Mouse (Mus musculus) forebrain, embryonic 16.5 days (tissue): ENCODE data around the gene Mrps18a. TPM values are rescaled to one million over a fixed set of nuclear protein-coding genes. Genes with fewer than 3 reads are reported as not detected.

Experiments
- ATAC-seq: fragments of 200-750 bp; cut with Nextera tagmentation; 2 replicates; pipeline ENCODE4 v1.8.0; 2017; ENCODE audit warnings: mild to moderate bottlenecking, moderate library complexity
- H3K27ac ChIP-seq: fragments of 300-500 bp; sonication (generic); 2 replicates; pipeline ENCODE4 v1.5.1; 2014; ENCODE audit warnings: low read length, control low read depth
- H3K27me3 ChIP-seq: fragments of 300-500 bp; sonication (generic); replicated peaks from 2 replicates; pipeline ENCODE4 v1.6.1; 2014; ENCODE audit warnings: low read length; ENCODE audit not compliant: control insufficient read depth, insufficient read depth
- H3K36me3 ChIP-seq: fragments of 300-500 bp; sonication (generic); 2 replicates; pipeline ENCODE4 v1.6.1; 2014; ENCODE audit not compliant: control insufficient read depth, insufficient read depth
- H3K4me1 ChIP-seq: fragments of 300-500 bp; sonication (generic); replicated peaks from 2 replicates; pipeline ENCODE4 v1.6.1; 2014; ENCODE audit warnings: low read length; ENCODE audit not compliant: control insufficient read depth, insufficient read depth
- H3K4me2 ChIP-seq: fragments of 300-500 bp; sonication (generic); 2 replicates; pipeline ENCODE4 v1.6.1; 2014; ENCODE audit warnings: mild to moderate bottlenecking, low read length, control low read depth
- H3K4me3 ChIP-seq: fragments of 300-500 bp; sonication (generic); replicated peaks from 2 replicates; pipeline ENCODE4 v1.5.1; 2014; ENCODE audit warnings: mild to moderate bottlenecking, low read length, control low read depth
- H3K9ac ChIP-seq: fragments of 300-500 bp; sonication (generic); replicated peaks from 2 replicates; pipeline ENCODE4 v1.6.1; 2014; ENCODE audit warnings: low read depth, low read length, control low read depth
- H3K9me3 ChIP-seq: fragments of 300-500 bp; sonication (generic); 2 replicates; pipeline ENCODE4 v1.6.1; 2016; ENCODE audit warnings: low read length; ENCODE audit not compliant: control insufficient read depth
- WGBS: fragments of 180-500 bp; shearing (Covaris S2); extraction: QIAGEN DNeasy Blood & Tissue Kit; methylation state at CpG from one replicate; pipeline ENCODE4 v1.1.7; 2014; 5-methylcytosine and 5-hydroxymethylcytosine counted together
- polyA plus RNA-seq: library from polyadenylated mRNA; unstranded; fragments of >200 nt; fragmentation: Nextera tagmentation; extraction: Ambion mirVana; gene quantifications from 2 replicates; pipeline ENCODE4 v1.2.1, GENCODE M21; 2015

Mrps18a gene
- polyA plus RNA-seq, 1 experiment from 2014 or later: 137 TPM

DNA sequence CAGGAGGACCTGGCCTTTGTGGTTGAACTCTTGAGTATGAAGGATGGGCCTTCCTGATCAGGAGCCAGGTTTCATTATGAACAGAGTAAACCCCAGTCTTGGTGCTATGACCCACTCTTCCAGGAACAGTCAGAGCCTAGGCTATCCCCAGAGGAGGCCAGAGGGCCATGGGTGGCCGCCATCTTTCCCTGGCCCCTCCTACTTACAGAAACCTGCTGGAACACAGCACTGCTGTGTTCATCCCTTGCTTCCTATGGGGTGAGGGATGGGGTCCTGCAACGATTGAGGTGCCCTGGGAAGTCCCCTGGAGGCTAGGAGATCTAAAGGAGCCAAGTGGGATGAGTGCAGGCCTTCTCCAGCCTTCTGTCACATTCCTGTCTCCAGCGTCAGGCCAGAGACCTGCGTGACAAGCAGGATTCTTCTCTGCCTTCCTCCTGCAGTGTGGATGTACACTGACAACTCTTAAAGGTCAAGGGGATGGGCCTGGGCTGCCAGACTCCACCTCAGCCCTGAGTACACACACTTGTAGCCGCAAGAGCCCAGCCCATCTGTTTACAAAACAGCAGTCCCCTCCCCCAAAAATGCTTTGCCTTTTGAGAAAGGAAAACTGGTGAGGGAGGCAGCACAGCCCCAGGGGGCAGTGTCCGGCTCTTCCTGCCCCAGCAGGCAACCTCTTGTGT lies 17.2 kb downstream of the Mrps18a start:
- no peak overlapping the region for H3K4me2 ChIP-seq
- no peaks in the 10 kb centered on the region for H3K27me3 ChIP-seq
- H3K36me3 ChIP-seq: peaks cover 23% of the 10 kb centered on the region
- no peak overlapping the region for H3K4me3 ChIP-seq
- no peak for ATAC-seq
- no peak overlapping the region for H3K27ac ChIP-seq
- no peak overlapping the region for H3K9ac ChIP-seq
- H3K4me1 ChIP-seq: no peaks in the 10 kb centered on the region
- no peaks in the 10 kb centered on the region for H3K9me3 ChIP-seq
- 86% methylated on average over 6 of the region's 6 CpGs for WGBS

DNA sequence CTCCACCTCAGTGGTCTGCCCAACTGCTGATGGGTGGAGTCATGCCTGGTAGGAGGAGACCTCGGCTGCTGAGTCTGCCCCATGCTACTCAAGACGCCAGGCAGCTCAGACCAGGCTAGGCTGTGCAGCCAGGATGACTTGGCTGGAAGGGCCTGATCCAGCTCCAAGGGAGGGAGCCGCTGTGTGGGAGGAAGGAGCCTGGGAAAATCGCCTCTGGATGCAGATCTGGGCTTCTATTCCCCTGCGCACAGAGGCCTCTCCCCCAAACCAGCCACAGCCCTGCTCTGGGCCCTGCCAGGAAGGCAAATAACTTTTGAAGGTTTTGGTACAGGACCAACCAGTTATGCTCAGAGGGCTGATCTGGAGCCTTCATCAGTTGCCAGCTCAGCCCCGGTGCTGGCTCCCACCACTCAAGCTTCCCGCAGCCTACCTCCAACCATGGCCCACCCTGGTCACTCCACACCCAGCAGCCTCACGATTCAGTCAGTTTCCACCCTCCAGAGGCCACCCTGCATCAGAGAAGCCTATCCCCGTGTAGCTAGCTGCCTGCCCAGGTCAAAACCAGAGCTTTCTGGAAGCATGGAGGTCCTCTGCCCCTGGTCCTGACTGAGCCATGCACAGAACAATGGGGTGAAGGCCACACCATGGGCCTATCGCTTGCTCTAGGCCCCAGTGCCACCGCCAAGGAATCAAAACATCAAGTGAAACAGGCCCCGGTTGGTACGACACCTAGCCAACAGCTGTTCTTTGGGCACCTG lies 19.1 kb downstream of the Mrps18a start:
- WGBS: 83% methylated on average over 13 of the region's 13 CpGs
- Histone ChIP-seq H3K9me3 (no peaks in the 10 kb centered on the region), H3K4me3 (no peak overlapping the region), H3K36me3 (peaks cover 22% of the 10 kb centered on the region), H3K4me1 (no peaks in the 10 kb centered on the region), H3K27me3 (no peaks in the 10 kb centered on the region), H3K9ac (no peak overlapping the region), H3K4me2 (no peak overlapping the region), H3K27ac (no peak overlapping the region)
- no peak for ATAC-seq

DNA sequence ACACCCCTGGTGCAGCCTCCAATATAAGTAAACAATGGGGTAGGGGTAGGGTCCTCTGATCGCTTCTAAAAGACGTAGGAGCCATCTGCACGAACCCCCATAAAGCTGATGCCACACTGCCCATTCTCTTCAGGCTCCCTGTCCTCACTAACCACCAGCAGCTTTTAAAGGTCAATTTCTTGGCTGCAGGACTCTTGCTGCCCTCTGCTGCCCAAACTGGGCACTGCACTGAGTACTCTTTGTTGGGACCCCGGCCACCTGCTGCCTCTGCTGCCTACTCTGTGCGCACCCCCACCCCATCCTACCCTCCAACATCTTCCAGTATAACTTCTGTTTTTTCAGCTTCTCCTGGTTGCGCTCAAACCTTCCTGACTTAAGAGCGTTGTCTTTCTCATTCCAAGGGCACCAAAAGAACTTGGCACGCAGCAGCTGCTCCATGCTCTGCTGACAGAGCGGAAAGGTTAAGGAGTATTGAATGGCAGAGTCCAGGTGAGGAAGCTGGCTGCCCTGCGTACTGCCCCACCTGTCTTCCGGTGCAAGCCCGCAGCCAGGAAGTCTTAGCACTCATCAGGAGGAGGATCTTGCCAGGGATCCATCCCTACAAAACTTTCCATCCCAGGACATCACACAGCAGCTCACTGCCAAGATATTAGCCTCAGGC lies 21.4 kb downstream of the Mrps18a start:
- H3K27ac ChIP-seq: no peak overlapping the region
- WGBS: 12% methylated on average over 12 of the region's 12 CpGs
- peak; percentile 60 for ATAC-seq

DNA sequence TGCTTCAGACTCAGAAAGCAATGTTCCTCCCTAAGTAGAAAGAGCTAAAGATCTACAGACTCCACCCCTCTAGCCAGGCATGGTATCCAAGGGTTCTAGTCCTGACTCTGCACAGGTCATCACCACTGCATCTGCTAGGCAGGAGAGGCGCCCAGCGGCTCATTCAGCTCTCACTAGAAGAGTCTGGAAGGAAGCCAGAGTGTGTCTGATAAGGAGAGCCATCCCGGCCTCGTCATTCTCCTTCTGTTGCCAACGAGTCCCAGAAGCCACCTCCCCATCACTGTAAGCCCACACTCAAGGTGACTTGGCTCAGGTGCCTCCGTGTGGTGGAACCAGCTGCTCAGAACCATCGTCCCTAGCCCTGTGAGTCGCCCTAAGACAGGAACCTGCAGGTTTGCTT lies 22.1 kb downstream of the Mrps18a start:
- H3K4me2 ChIP-seq: no peak overlapping the region
- no peaks in the 10 kb centered on the region for H3K27me3 ChIP-seq
- H3K4me1 ChIP-seq: no peaks in the 10 kb centered on the region
- H3K9ac ChIP-seq: no peak overlapping the region
- WGBS: 63% methylated on average over 8 of the region's 8 CpGs
- H3K36me3 ChIP-seq: peaks cover 7% of the 10 kb centered on the region
- no peaks in the 10 kb centered on the region for H3K9me3 ChIP-seq
- no peak overlapping the region for H3K27ac ChIP-seq
- no peak overlapping the region for H3K4me3 ChIP-seq
- no peak for ATAC-seq

More for the DNA sequence above, 21.4 kb downstream of the Mrps18a start:
- H3K9me3 ChIP-seq: no peaks in the 10 kb centered on the region
- H3K4me1 ChIP-seq: no peaks in the 10 kb centered on the region
- H3K4me3 ChIP-seq: no peak overlapping the region
- H3K4me2 ChIP-seq: no peak overlapping the region
- no peaks in the 10 kb centered on the region for H3K27me3 ChIP-seq
- H3K9ac ChIP-seq: no peak overlapping the region
- peaks cover 13% of the 10 kb centered on the region for H3K36me3 ChIP-seq

DNA sequence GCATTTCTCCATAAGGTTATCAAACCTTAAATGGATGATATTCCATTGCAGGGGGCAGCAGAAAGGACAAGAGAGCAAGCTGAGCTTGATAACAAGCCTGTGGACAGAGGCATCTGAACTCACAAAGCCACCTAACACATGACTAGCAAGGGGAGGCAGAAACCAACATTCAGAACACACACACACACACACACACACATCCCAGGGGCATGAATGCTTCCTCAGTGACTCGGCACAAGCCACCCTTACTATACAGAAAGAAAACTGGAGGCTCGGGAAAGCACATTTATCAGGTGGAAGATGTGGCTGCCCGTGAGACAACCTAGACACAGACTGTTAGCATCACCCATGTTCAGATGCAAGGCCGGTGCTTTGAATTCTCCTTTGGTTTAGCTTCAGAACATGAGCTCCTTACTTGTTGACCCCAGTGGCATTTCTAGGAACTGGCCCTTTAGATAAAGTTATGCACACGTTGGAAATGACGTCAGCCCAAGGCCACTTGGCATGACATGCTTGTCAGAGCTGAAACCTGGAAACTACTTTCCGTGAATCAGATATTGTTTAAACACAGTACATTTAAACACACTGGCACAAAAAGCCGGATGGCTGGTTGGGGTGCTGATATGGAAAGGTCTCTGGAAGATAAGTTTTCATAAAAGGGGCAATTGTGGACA lies 27.9 kb downstream of the Mrps18a start:
- no peak overlapping the region for H3K27ac ChIP-seq
- H3K9ac ChIP-seq: no peak overlapping the region

DNA sequence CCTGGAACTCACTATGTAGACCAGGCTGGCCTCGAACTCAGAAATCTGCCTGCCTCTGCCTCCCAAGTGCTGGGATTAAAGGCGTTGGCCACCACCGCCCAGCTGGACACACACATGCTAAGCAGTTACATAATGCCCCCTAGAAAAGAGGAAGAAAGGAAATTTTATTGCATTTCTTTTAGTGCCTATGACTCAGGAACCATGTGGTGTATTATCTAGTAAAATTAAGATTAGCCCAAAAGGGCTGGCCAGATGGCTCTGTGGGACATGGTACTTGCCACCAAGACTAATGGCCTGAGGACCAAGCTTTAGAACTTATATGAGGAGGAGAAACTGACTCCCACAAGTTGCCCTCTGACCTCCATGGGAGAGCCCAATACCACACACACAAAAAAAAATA lies 29.1 kb downstream of the Mrps18a start:
- H3K9me3 ChIP-seq: no peaks in the 10 kb centered on the region
- H3K9ac ChIP-seq: no peak overlapping the region
- H3K36me3 ChIP-seq: 0 out of 2 replicates have a peak, but pooled peaks cover 4% of the 10 kb centered on the region
- H3K4me2 ChIP-seq: no peak overlapping the region
- H3K4me1 ChIP-seq: peaks cover 14% of the 10 kb centered on the region
- 90% methylated on average over 3 of the region's 3 CpGs for WGBS
- H3K27me3 ChIP-seq: no peaks in the 10 kb centered on the region
- no peak for ATAC-seq
- H3K4me3 ChIP-seq: no peak overlapping the region
- no peak overlapping the region for H3K27ac ChIP-seq

More for the DNA sequence above, 27.9 kb downstream of the Mrps18a start:
- H3K4me2 ChIP-seq: no peak overlapping the region
- no peaks in the 10 kb centered on the region for H3K27me3 ChIP-seq
- WGBS: 81% methylated on average over 8 of the region's 8 CpGs
- no peak overlapping the region for H3K4me3 ChIP-seq
- H3K4me1 ChIP-seq: peaks cover 8% of the 10 kb centered on the region
- 0 out of 2 replicates have a peak, but pooled peaks cover 4% of the 10 kb centered on the region for H3K36me3 ChIP-seq
- no peaks in the 10 kb centered on the region for H3K9me3 ChIP-seq
- no peak for ATAC-seq

DNA sequence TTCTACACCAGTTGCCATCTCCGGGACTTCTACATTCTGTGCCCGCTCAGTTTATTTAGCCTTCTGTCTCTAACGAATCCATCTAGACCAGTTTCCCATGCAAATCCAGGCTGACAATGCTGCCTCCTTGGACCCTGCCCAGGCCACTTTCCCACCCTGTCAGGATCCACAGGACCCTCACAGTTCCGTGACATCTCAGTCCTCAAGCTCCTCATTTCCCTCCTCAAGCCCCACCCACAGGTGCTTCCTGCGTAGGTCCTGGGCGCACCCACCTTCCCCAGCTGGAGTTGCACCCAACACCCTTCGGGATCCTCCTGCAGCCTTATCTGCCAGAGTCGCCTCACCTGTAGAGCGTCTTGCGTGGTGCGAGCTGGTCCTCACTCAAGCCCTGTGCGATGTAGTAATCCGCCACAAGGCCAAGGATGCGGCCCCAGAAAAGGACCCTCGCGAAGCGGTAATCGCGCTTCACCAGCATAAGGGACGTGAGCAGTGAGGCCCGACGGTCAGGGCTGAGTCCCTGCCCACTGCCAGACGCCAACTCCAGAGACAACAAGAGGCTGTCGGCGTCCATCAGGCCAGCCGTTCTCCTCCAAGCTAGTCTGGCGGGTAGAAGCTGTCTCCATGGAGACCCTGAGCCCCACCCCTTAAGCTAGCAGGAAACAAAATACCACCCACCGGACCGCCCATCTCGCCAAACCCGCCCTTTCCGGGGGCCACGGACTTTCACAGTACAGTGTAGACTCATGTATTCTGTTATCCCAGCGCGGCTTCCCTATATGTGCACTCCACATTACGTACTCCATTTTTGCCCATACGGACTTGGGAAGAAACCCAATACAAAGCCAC lies 33.0 kb downstream of the Mrps18a start, which contains the start of gene Rsph9:
Rsph9 (minus strand) TSS at position 639 of the 846 bp plus-strand sequence.
- Histone ChIP-seq H3K9ac (peak within 1 kb of the TSS; percentile 68), H3K4me3 (peak within 1 kb of the TSS; percentile 61), H3K9me3 (no peaks in the 10 kb centered on the region), H3K4me1 (peaks cover 14% of the 10 kb centered on the region), H3K4me2 (peak within 1 kb of the TSS; percentile 81), H3K27me3 (no peaks in the 10 kb centered on the region), H3K27ac (no peak within 1 kb of the TSS), H3K36me3 (peaks cover 5% of the 10 kb centered on the region)
- 4% methylated on average over 37 of the region's 37 CpGs for WGBS
- ATAC-seq: peak; percentile 98

DNA sequence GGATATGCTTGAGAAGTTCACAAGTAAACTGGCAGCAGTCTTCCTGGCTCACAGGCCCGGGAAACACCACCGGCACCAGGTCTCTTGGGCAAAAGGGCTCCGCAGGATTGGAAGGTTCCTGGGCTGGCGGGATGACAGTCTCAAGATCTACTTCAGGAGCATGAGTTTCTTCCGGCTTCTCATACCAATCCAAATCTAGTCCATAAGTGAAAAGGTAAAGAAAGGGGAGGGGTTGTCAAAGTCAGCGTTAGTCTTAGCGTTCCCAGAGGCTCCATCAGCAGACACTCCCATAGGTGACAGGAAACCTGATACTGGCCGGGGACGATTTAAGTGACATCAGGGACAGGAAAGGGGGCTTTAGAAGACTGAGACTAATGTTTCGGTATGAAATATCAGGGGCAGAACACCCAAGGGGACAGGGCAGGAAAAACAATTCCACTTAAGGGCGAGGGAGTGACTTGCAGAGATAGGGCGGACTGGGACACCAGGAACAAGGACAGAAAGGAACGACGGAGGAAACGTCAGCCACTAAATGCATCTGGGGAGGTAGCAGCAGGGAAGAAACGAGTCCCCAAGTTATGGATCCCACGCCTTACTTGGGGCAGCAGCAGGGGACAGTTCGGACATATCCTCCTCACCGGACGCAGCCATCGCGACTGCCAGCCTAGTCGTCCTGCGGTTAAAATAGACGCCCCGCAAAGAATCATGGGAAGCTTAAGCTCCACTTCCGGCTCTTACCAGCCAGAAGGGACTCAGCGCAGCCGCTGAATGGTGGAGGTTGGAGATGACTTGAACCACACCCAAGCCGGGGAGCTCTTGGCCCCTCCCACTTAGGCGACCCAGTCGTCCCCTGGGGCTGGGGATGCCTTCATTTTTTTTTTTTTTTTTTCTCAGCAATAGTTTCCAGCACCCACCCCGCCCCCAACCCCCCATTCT lies 42.3 kb downstream of the Mrps18a start, which contains the start of gene Mad2l1bp:
Mad2l1bp (minus strand) TSS at position 707 of the 936 bp plus-strand sequence.
- no peaks in the 10 kb centered on the region for H3K36me3 ChIP-seq
- H3K4me2 ChIP-seq: peak within 1 kb of the TSS; percentile 96
- 8% methylated on average over 33 of the region's 33 CpGs for WGBS
- peak; percentile 94 for ATAC-seq
- H3K27me3 ChIP-seq: no peaks in the 10 kb centered on the region; the same call in 1 of the 2 replicates
- peaks cover 10% of the 10 kb centered on the region for H3K4me1 ChIP-seq
- H3K4me3 ChIP-seq: peak within 1 kb of the TSS; percentile 67
- peak within 1 kb of the TSS; percentile 68 for H3K9ac ChIP-seq
- H3K9me3 ChIP-seq: no peaks in the 10 kb centered on the region
- peak within 1 kb of the TSS; percentile 51 for H3K27ac ChIP-seq
